Mouse (Mus musculus) lung, embryonic 14.5 days (tissue): Measurements from ENCODE around the gene Tenm4. TPM values are rescaled to one million over a fixed set of nuclear protein-coding genes. Genes with fewer than 3 reads are reported as not detected.
A peak's percentile ranks its signal among the peaks of the same experiment; 100 is the strongest.

Experiments used
- ATAC-seq: fragments of 200-750 bp; cut with Nextera tagmentation; 2 replicates; pipeline ENCODE4 v1.8.0; 2017; ENCODE audit warnings: mild to moderate bottlenecking, moderate TSS enrichment, moderate library complexity; ENCODE audit not compliant: insufficient read depth
- DNase-seq: peaks from one replicate; pipeline ENCODE4 v3.0.0-alpha.2; 2015
- H3K27ac ChIP-seq: fragments of 300-500 bp; sonication (generic); 2 replicates; pipeline ENCODE4 v1.5.1; 2014; ENCODE audit warnings: low read depth, mild to moderate bottlenecking, moderate library complexity
- H3K27me3 ChIP-seq: fragments of 300-500 bp; sonication (generic); 2 replicates; pipeline ENCODE4 v1.6.1; 2014; ENCODE audit warnings: low read length, control low read depth; ENCODE audit not compliant: insufficient read depth
- H3K36me3 ChIP-seq: fragments of 300-500 bp; sonication (generic); 2 replicates; pipeline ENCODE4 v1.6.1; 2014; ENCODE audit warnings: control low read depth; ENCODE audit not compliant: insufficient read depth
- H3K4me1 ChIP-seq: fragments of 300-500 bp; sonication (generic); 2 replicates; pipeline ENCODE4 v1.6.1; 2014; ENCODE audit warnings: antibody characterized with exemption, control low read depth; ENCODE audit not compliant: insufficient read depth
- H3K4me2 ChIP-seq: fragments of 300-500 bp; sonication (generic); 2 replicates; pipeline ENCODE4 v1.6.1; 2014; ENCODE audit warnings: mild to moderate bottlenecking
- H3K4me3 ChIP-seq: fragments of 300-500 bp; sonication (generic); 2 replicates; pipeline ENCODE4 v1.5.1; 2014; ENCODE audit warnings: low read depth, low read length
- H3K9ac ChIP-seq: fragments of 300-500 bp; sonication (generic); 2 replicates; pipeline ENCODE4 v1.6.1; 2014
- H3K9me3 ChIP-seq: fragments of 300-500 bp; sonication (generic); 2 replicates; pipeline ENCODE4 v1.6.1; 2016; ENCODE audit warnings: low read depth, low read length, control low read depth
- CTCF ChIP-seq: IDR thresholded peaks from 2 replicates; pipeline ENCODE4 v1.5.1; 2016; ENCODE audit warnings: antibody characterized with exemption, low read depth
- WGBS: fragments of 180-500 bp; shearing (Covaris S2); extraction: QIAGEN DNeasy Blood & Tissue Kit; methylation state at CpG from one replicate; pipeline ENCODE4 v1.1.7; 2014; 5-methylcytosine and 5-hydroxymethylcytosine counted together
- polyA plus RNA-seq: library from polyadenylated mRNA; unstranded; fragments of >200 nt; fragmentation: Nextera tagmentation; extraction: Ambion mirVana; gene quantifications from 2 replicates; pipeline ENCODE4 v1.2.1, GENCODE M21; 2014

Tenm4 gene
- 24.3 and 24.9 TPM in 2 replicates for polyA plus RNA-seq

DNA sequence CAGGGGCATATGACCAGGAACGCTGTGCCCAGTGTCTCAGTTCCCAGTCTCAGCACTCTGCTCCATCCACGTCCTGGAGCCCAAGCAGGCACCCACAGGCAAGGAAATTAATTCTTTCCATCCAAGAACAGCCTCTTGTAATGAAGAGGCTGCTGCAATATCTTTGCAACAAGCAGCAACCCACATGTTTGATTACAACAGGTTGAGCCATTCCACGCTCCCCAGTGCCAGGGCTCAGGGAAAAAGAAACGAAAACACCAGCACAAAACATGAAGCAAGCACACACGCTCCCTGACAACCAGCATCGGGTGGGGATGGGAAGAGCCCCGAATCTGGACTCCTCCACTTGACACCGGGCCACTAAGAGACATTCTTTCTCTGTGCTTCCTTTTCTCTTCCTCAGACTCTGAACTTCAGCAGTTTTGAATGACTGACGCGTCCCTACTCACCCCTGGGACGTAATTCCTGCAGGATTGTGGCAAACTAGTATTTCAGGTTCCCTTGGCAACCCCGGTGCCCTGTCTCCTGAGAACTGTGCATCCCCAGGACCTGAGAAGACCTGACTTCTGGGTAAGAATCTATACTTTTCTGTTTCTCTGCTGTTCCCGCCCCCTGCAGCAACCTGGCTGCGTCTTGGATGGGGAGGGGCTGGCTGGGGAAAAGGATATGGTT, at the start of gene Tenm4:
Gene Tenm4 (plus strand): TSS at position 323 of the 672 bp plus-strand sequence.
- Histone ChIP-seq H3K27me3 (no peaks in the 10 kb centered on the region), H3K9ac (no peak within 1 kb of the TSS), H3K27ac (no peak within 1 kb of the TSS), H3K4me3 (no peak within 1 kb of the TSS), H3K4me1 (peaks cover 8% of the 10 kb centered on the region), H3K36me3 (no peaks in the 10 kb centered on the region), H3K4me2 (peak within 1 kb of the TSS; percentile 37; the same call in 1 of the 2 replicates), H3K9me3 (no peaks in the 10 kb centered on the region)
- WGBS = 34% methylated on average over 14 of the region's 14 CpGs
- ATAC-seq (0 out of 2 replicates have a peak, but pooled peaks have one; percentile 1), DNase-seq (no peak)
- no peak for TF ChIP-seq CTCF

DNA sequence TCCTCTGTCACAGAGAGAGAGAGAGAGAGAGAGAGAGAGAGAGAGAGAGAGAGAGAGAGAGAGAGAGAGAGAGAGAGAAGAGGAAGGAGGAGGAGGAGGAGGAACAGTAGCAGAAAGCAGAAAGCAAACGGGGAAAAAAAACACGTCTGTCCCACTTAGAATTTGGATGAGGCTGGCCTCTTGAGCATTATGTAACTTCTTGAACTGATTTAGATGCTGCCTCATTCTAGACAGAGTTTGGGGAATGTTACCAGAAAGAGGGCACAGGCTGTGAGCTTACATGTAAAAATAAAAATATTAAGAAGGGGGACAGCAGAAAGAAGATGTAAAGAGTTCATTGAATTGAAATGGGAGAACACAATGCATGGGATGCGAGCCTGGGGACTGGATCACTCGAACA, 40.3 kb upstream of the Tenm4 start:
- DNase-seq (no peak), ATAC-seq (no peak)
- no peaks in the 10 kb centered on the region for H3K9me3 ChIP-seq
- TF ChIP-seq CTCF = no peak
- H3K27me3 ChIP-seq = no peaks in the 10 kb centered on the region
- no peak overlapping the region for H3K9ac ChIP-seq
- no peaks in the 10 kb centered on the region for H3K4me1 ChIP-seq
- no peaks in the 10 kb centered on the region for H3K36me3 ChIP-seq
- H3K4me3 ChIP-seq = no peak overlapping the region
- H3K27ac ChIP-seq = no peak overlapping the region
- no peak overlapping the region for H3K4me2 ChIP-seq
- 45% methylated on average over 4 of the region's 4 CpGs for WGBS

DNA sequence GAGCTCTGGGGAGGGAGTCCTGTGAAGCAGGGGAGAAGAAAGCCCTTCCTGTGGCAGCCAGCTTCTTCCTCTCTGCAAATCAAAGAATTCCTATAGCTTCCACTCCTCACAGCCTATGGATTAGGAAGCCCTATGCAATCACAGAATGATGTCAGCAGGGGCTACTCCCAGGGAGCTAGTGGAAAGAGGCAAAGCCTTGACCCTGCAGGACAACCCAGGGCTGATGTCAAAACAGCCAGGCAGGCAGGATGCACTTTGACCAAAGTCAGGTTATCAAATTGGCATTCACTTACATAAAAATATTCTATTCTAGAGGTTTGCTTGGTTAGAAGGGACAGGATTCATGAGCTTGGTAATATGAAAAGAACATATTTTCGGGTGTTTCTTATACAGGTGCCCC, 39.9 kb upstream of the Tenm4 start:
- H3K27ac ChIP-seq = no peak overlapping the region
- no peaks in the 10 kb centered on the region for H3K4me1 ChIP-seq
- WGBS = 63% methylated on average over 1 of the region's 1 CpGs
- DNase-seq (no peak), ATAC-seq (no peak)
- H3K27me3 ChIP-seq = no peaks in the 10 kb centered on the region
- no peaks in the 10 kb centered on the region for H3K36me3 ChIP-seq
- no peaks in the 10 kb centered on the region for H3K9me3 ChIP-seq
- H3K4me2 ChIP-seq = no peak overlapping the region
- no peak overlapping the region for H3K9ac ChIP-seq
- H3K4me3 ChIP-seq = no peak overlapping the region
- TF ChIP-seq CTCF = no peak

DNA sequence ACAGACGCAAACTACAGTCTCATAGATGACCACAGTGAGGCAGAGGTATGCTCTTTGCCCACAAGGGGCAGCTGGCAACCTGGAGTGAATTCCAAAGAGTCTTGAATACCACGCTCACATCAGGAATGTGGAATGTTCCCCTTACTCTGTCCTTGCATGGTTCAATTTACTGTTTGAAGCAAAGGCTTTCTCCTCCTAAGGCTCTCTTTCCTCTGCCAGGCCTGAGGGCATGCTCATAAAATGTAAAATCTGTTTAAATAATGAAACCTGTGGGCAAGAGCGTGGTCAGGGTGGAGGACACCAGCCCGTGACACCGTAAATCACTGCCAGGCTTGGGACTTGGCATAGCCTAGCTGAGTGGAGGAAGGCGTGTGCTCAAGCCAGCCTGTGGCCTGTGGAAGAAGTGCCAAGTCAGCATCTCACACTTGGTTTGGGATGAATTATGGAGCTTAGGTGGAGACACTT, 34.5 kb upstream of the Tenm4 start:
- Histone ChIP-seq H3K9ac (no peak overlapping the region), H3K36me3 (no peaks in the 10 kb centered on the region), H3K4me2 (no peak overlapping the region), H3K4me3 (no peak overlapping the region), H3K27me3 (no peaks in the 10 kb centered on the region), H3K27ac (no peak overlapping the region), H3K4me1 (no peaks in the 10 kb centered on the region), H3K9me3 (no peaks in the 10 kb centered on the region)
- ATAC-seq = no peak
- 72% methylated on average over 6 of the region's 6 CpGs for WGBS
- no peak for DNase-seq
- no peak for TF ChIP-seq CTCF

DNA sequence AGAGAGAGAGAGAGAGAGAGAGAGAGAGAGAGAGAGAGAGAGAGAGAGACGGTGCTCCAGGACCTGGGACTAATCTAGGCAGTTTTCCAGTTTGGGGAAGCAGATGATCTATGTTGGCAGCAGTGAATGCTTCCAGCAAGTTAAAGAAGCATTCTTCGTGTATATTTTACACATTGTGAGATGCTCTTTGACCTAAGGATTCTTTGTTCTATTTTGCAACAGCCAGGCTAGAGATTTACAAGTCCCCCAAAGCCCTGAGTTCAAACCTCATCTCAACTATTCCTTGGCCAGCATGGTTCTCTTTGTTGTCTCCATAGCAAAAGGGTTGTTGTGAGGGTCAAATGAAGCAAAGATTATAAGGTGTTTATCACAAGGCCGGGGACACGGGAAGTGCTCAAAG, 29.2 kb upstream of the Tenm4 start:
- no peak for ATAC-seq

DNA sequence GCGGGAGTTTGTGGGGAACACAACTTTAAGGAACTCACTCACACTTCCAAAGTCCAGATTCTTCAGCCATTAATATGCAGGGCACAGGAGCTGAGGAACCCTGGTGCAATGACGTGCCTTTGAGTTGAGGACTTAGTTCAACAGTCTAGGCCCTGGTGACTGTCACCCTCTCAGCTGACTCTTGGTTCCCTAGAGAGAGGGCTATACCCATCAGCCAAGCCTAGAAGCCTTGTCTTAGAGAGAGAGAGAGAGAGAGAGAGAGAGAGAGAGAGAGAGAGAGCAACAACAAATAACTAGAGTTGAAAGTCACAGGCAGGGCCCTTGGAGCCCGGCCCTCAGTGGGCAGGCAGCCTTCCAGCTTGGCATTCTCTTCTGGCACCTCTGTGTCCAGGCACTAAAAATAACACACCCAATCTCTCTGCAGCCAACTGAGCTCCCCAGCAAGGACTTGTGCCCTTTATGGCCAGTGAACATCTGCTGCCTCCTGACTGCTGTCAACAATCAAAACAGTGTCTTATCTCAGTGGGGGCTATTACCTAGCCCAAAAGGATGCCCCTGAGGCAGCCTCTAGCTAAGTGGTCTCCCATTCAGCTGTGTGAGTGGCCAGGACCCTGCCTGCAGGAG, 28.0 kb upstream of the Tenm4 start:
- ATAC-seq = peak; percentile 55; the same call in 1 of the 2 replicates
- 50% methylated on average over 3 of the region's 3 CpGs for WGBS
- DNase-seq = peak; percentile 51
- Histone ChIP-seq H3K27me3 (no peaks in the 10 kb centered on the region), H3K9me3 (no peaks in the 10 kb centered on the region), H3K4me3 (no peak overlapping the region), H3K9ac (no peak overlapping the region), H3K36me3 (no peaks in the 10 kb centered on the region), H3K4me2 (no peak overlapping the region), H3K27ac (no peak overlapping the region), H3K4me1 (no peaks in the 10 kb centered on the region)
- TF ChIP-seq CTCF = no peak

More for the DNA sequence above, 29.2 kb upstream of the Tenm4 start:
- no peaks in the 10 kb centered on the region for H3K36me3 ChIP-seq
- H3K4me2 ChIP-seq = no peak overlapping the region
- H3K9me3 ChIP-seq = no peaks in the 10 kb centered on the region
- H3K4me1 ChIP-seq = no peaks in the 10 kb centered on the region
- 51% methylated on average over 4 of the region's 4 CpGs for whole genome bisulfite sequencing
- H3K27me3 ChIP-seq = no peaks in the 10 kb centered on the region
- no peak overlapping the region for H3K4me3 ChIP-seq
- no peak overlapping the region for H3K9ac ChIP-seq
- peak; percentile 71 for DNase-seq
- no peak overlapping the region for H3K27ac ChIP-seq
- no peak for TF ChIP-seq CTCF

DNA sequence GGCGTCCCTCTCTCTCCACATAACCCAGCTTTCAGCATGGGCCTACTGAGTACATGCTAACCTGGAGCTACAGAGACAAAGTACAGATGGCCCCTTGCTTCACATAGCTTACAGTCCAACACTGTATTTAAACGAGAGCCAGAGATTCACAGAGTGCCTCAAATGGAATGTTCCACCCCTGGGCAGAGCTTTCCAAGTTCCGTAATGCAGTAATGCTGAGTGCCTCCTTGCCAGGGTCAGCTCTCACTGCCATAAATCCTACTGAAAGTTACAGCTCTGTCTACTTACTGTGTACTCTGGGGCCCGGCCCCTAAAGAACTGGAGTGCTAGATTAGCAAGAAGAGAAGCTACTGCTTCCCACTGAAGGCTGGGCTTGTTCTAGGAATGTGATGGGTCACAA, 23.6 kb upstream of the Tenm4 start:
- ATAC-seq = no peak
- Histone ChIP-seq H3K4me3 (no peak overlapping the region), H3K27me3 (no peaks in the 10 kb centered on the region), H3K9ac (no peak overlapping the region), H3K4me1 (no peaks in the 10 kb centered on the region; the same call in 1 of the 2 replicates), H3K36me3 (no peaks in the 10 kb centered on the region), H3K4me2 (no peak overlapping the region), H3K27ac (no peak overlapping the region), H3K9me3 (no peaks in the 10 kb centered on the region)
- TF ChIP-seq CTCF = no peak
- no peak for DNase-seq
- WGBS = 61% methylated on average over 4 of the region's 4 CpGs
